Mouse (Mus musculus): Measurements from ENCODE around the gene Chst8.

GRCm38 (mm10) chr7:34689028-34689427 lies 123.5 kb downstream of the Chst8 start:
- TF ChIP-seq POLR2A (IDR thresholded peaks at IDR 0.05; ENCODE audit: low read depth, low read length) (no peak), CTCF (IDR thresholded peaks at IDR 0.05; ENCODE audit: borderline replicate concordance, insufficient read depth, low read length) (no peak)

All from embryonic fibroblast, embryonic 13.5 days (primary cell).